Comparison of ENCODE assay signal across 18 mouse cellular contexts in the genomic region with DNA sequence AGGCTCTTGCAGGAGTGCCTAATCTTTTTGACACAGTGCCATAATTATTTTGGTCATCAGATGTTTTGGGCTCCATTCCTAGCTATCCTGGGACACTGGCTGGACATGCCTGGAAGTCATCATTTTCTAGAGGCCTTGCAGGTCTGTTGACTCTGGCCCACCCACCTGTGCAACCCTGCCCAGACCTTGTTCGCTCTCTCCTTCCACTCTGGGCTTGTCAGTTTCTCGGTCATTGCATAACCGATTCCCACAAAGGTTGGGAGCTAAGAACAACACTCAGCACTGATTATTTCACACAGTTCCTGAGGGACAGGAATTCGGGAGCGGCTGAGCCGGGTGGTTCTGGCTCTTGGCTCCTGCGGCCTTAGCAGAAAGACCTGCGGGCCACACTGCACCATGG.
A peak's percentile ranks its signal among the peaks of the same experiment; 100 is the strongest.
DNase-seq lines count a peak whose midpoint lies in the region; ATAC-seq lines count a peak whose summit lies in the region.
"Had no signal": no experiment of that assay in that cellular context is flagged by ENCODE, and none has a peak within 500 bp of the region (broad histone marks: within the 10 kb centered on the region; RNA-seq: fewer than 3 reads in every experiment).

No protein-coding gene starts in this region.

- WGBS in heart, embryonic 12.5 days: 72% methylated on average over 8 of the region's 8 CpGs
- 91% methylated on average over 8 of the region's 8 CpGs for WGBS in forebrain, embryonic 13.5 days

- H3K9ac ChIP-seq in heart, embryonic 12.5 days: no peak overlapping the region
- H3K9ac ChIP-seq in forebrain, embryonic 13.5 days: no peak overlapping the region
- H3K9ac ChIP-seq: liver, postnatal 0 days had no signal

- no peaks in the 10 kb centered on the region for H3K9me3 ChIP-seq in heart, embryonic 12.5 days (replicated peaks)
- H3K9me3 ChIP-seq in forebrain, embryonic 13.5 days (replicated peaks): no peaks in the 10 kb centered on the region
- H3K9me3 ChIP-seq: embryonic facial prominence, embryonic 10.5 days; hindbrain, embryonic 10.5 days; midbrain, embryonic 10.5 days had no signal

- no peak overlapping the region for H3K4me3 ChIP-seq in heart, embryonic 12.5 days
- H3K4me3 ChIP-seq in forebrain, embryonic 13.5 days: no peak overlapping the region
- H3K4me3 ChIP-seq: embryonic facial prominence, embryonic 10.5 days; erythroblast, embryonic 14.5 days; hindbrain, embryonic 10.5 days; midbrain, embryonic 10.5 days had no signal

- DNase-seq in heart, adult 18-20 months: peak; percentile 67 to 84
- peak; percentile 66 for DNase-seq in ZHBTc4 (ENCODE audit: low read depth, low spot score)
- DNase-seq in heart, postnatal 25 days (ENCODE audit: low spot score): peak; percentile 24
- DNase-seq in lung, postnatal 25 days (ENCODE audit: low spot score): peak; percentile 77
- DNase-seq in cerebellum, postnatal 14 days: no peak
- DNase-seq in urinary bladder, adult 2 months (ENCODE audit: low spot score): no peak
- DNase-seq: cerebellum, postnatal 25 days; gastrocnemius, postnatal 14 days; kidney, postnatal 36 days; liver, postnatal 0 days; retina, postnatal 1 day; thymus, postnatal 36 days had no signal

- intact Hi-C loops in heart, postnatal 25 days (cut with DNase I): no loop called here

- 0 out of 2 replicates have a peak, but pooled peaks cover 4% of the 10 kb centered on the region for H3K4me1 ChIP-seq in heart, embryonic 12.5 days (replicated peaks)
- no peaks in the 10 kb centered on the region for H3K4me1 ChIP-seq in forebrain, embryonic 13.5 days
- H3K4me1 ChIP-seq: hindbrain, embryonic 10.5 days; midbrain, embryonic 10.5 days had no signal

- no peak overlapping the region for H3K27ac ChIP-seq in heart, embryonic 12.5 days (ENCODE audit: poor library complexity, severe bottlenecking)
- H3K27ac ChIP-seq in forebrain, embryonic 13.5 days: no peak overlapping the region
- H3K27ac ChIP-seq: embryonic facial prominence, embryonic 10.5 days; hindbrain, embryonic 10.5 days; midbrain, embryonic 10.5 days had no signal

- H3K36me3 ChIP-seq in heart, embryonic 12.5 days: no peaks in the 10 kb centered on the region
- H3K36me3 ChIP-seq in forebrain, embryonic 13.5 days (ENCODE audit: poor library complexity, severe bottlenecking): no peaks in the 10 kb centered on the region
- H3K36me3 ChIP-seq: embryonic facial prominence, embryonic 10.5 days; hindbrain, embryonic 10.5 days; midbrain, embryonic 10.5 days had no signal

- no peak overlapping the region for H3K4me2 ChIP-seq in heart, embryonic 12.5 days
- H3K4me2 ChIP-seq in forebrain, embryonic 13.5 days: no peak overlapping the region

- 0 out of 2 replicates have a peak, but pooled peaks cover 9% of the 10 kb centered on the region for H3K27me3 ChIP-seq in heart, embryonic 12.5 days (replicated peaks)
- peaks cover 21% of the 10 kb centered on the region; the same call in 1 of the 2 replicates for H3K27me3 ChIP-seq in forebrain, embryonic 13.5 days

- ATAC-seq in heart, embryonic 12.5 days (ENCODE audit: insufficient number of reproducible peaks, low FRiP score): no peak
- ATAC-seq in forebrain, embryonic 13.5 days: no peak
- ATAC-seq: liver, postnatal 0 days had no signal

Comparison
In these comparisons a context has a peak if more than half of its experiments do, and no peak if none do; other contexts are left out.
1. DNase-seq: peak in heart, adult 18-20 months (2 of 2), ZHBTc4 (single experiment), heart, postnatal 25 days (single experiment) and lung, postnatal 25 days (single experiment); none in cerebellum, postnatal 14 days (0 of 2) and urinary bladder, adult 2 months (single experiment).